In genomic region chr7:132172220-132172619, GRCm38 (mm10) we compare ENCODE assay signal across 26 mouse cellular contexts. TPM values are rescaled to one million over a fixed set of nuclear protein-coding genes. Genes with fewer than 3 reads are reported as not detected.
A peak's percentile ranks its signal among the peaks of the same experiment; 100 is the strongest.
DNase-seq lines count a peak whose midpoint lies in the region; ATAC-seq and TF ChIP-seq lines count a peak whose summit lies in the region.
"Had no signal": no experiment of that assay in that cellular context is flagged by ENCODE, and none has a peak within 500 bp of the region (broad histone marks: within the 10 kb centered on the region; RNA-seq: fewer than 3 reads in every experiment).

No protein-coding gene starts in this region.

- no peaks in the 10 kb centered on the region for H3K27me3 ChIP-seq in hindbrain, embryonic 14.5 days (ENCODE audit: control insufficient read depth, insufficient read depth, low read length)
- no peaks in the 10 kb centered on the region for H3K27me3 ChIP-seq in hindbrain, embryonic 13.5 days
- no peaks in the 10 kb centered on the region for H3K27me3 ChIP-seq in intestine, postnatal 0 days (replicated peaks; ENCODE audit: control insufficient read depth, insufficient read depth, low read length)
- H3K27me3 ChIP-seq: limb, embryonic 13.5 days; liver, embryonic 13.5 days had no signal

- no peaks in the 10 kb centered on the region for H3K36me3 ChIP-seq in hindbrain, embryonic 14.5 days (replicated peaks; ENCODE audit: control insufficient read depth, insufficient read depth)
- no peaks in the 10 kb centered on the region for H3K36me3 ChIP-seq in hindbrain, embryonic 13.5 days
- no peaks in the 10 kb centered on the region for H3K36me3 ChIP-seq in intestine, postnatal 0 days (ENCODE audit: control insufficient read depth, insufficient read depth)
- H3K36me3 ChIP-seq: embryonic facial prominence, embryonic 10.5 days; limb, embryonic 13.5 days; liver, embryonic 13.5 days had no signal

- TF ChIP-seq POLR2A in embryonic fibroblast, embryonic 13.5 days (IDR thresholded peaks at IDR 0.05; ENCODE audit: low read depth, low read length) = no peak

- H3K9ac ChIP-seq in hindbrain, embryonic 14.5 days = no peak overlapping the region
- H3K9ac ChIP-seq in hindbrain, embryonic 13.5 days = no peak overlapping the region
- no peak overlapping the region for H3K9ac ChIP-seq in intestine, postnatal 0 days (ENCODE audit: low read depth, low read length)
- H3K9ac ChIP-seq: limb, embryonic 13.5 days; liver, embryonic 13.5 days; lung, embryonic 14.5 days had no signal

- peak; percentile 40 for DNase-seq in hindbrain, embryonic 14.5 days (ENCODE audit: low spot score)
- no peak for DNase-seq in left cerebral cortex, adult 2 months (ENCODE audit: extremely low spot score in 1 of 2, low spot score in 2 of 2)
- no peak for DNase-seq in left cerebral cortex, postnatal 4 days
- DNase-seq in brain, adult 2 months (ENCODE audit: low read depth, low spot score) = peak; percentile 74
- no peak for DNase-seq in urinary bladder, postnatal 14 days (ENCODE audit: low spot score)
- DNase-seq: adrenal gland, postnatal 25 days; B cell, adult 2 months; cerebellum, adult 18-20 months; cerebellum, postnatal 36 days; gastrocnemius, postnatal 14 days; heart, adult 2 months; kidney, adult 11 months; liver, embryonic 13.5 days; lung, embryonic 14.5 days; lung, postnatal 36 days; spleen, adult 18-20 months; thymus, postnatal 36 days had no signal

- 45% methylated on average over 5 of the region's 5 CpGs for WGBS in hindbrain, embryonic 14.5 days
- 46% methylated on average over 5 of the region's 5 CpGs for WGBS in hindbrain, embryonic 13.5 days
- 73% methylated on average over 5 of the region's 5 CpGs for WGBS in intestine, postnatal 0 days

- intact Hi-C loops in left cerebral cortex, adult 2 months (cut with DNase I) = loop anchor here (1.0 to 5.0 kb wide), 3 partner anchors 37 to 205 kb away; partner anchors contain the start of gene Gpr26
- intact Hi-C loops in left cerebral cortex, postnatal 4 days (cut with DNase I) = no loop called here

- no peak; the same call in 1 of the 2 replicates for ATAC-seq in hindbrain, embryonic 14.5 days (ENCODE audit: low FRiP score)
- no peak for ATAC-seq in hindbrain, embryonic 13.5 days (ENCODE audit: low FRiP score)
- ATAC-seq in intestine, postnatal 0 days = no peak

- H3K9me3 ChIP-seq in hindbrain, embryonic 14.5 days (ENCODE audit: control insufficient read depth, low read length) = no peaks in the 10 kb centered on the region
- H3K9me3 ChIP-seq in hindbrain, embryonic 13.5 days = peaks cover 3% of the 10 kb centered on the region; the same call in 1 of the 2 replicates
- H3K9me3 ChIP-seq in intestine, postnatal 0 days (ENCODE audit: control insufficient read depth) = no peaks in the 10 kb centered on the region
- H3K9me3 ChIP-seq: embryonic facial prominence, embryonic 10.5 days; liver, embryonic 13.5 days had no signal

- no peak overlapping the region for H3K4me2 ChIP-seq in hindbrain, embryonic 14.5 days (replicated peaks)
- H3K4me2 ChIP-seq in hindbrain, embryonic 13.5 days = no peak overlapping the region
- no peak overlapping the region for H3K4me2 ChIP-seq in intestine, postnatal 0 days (replicated peaks; ENCODE audit: low read depth)
- H3K4me2 ChIP-seq: limb, embryonic 13.5 days; liver, embryonic 13.5 days; lung, embryonic 14.5 days had no signal

- peak overlapping the region; percentile 55 for H3K27ac ChIP-seq in hindbrain, embryonic 14.5 days
- H3K27ac ChIP-seq in hindbrain, embryonic 13.5 days = no peak overlapping the region
- peak overlapping the region; percentile 72 for H3K27ac ChIP-seq in left cerebral cortex, adult 2 months
- H3K27ac ChIP-seq in embryonic fibroblast, embryonic 13.5 days (ENCODE audit: insufficient read depth, low read length) = peak overlapping the region; percentile 29; the same call in 1 of the 2 replicates
- H3K27ac ChIP-seq in intestine, postnatal 0 days (ENCODE audit: low read depth, low read length) = no peak overlapping the region
- H3K27ac ChIP-seq: embryonic facial prominence, embryonic 10.5 days; heart, adult 2 months; kidney, postnatal 0 days; limb, embryonic 13.5 days; liver, embryonic 13.5 days had no signal

- H3K4me3 ChIP-seq in hindbrain, embryonic 14.5 days (replicated peaks; ENCODE audit: low read length) = no peak overlapping the region
- H3K4me3 ChIP-seq in hindbrain, embryonic 13.5 days = no peak overlapping the region
- no peak overlapping the region for H3K4me3 ChIP-seq in left cerebral cortex, adult 2 months
- H3K4me3 ChIP-seq in embryonic fibroblast, embryonic 13.5 days (ENCODE audit: insufficient read depth, low read length) = no peak overlapping the region
- H3K4me3 ChIP-seq in intestine, postnatal 0 days (ENCODE audit: low read depth, low read length) = no peak overlapping the region
- H3K4me3 ChIP-seq: embryonic facial prominence, embryonic 10.5 days; erythroblast, embryonic 14.5 days; heart, adult 2 months; limb, embryonic 13.5 days; liver, embryonic 13.5 days had no signal

- 0 out of 2 replicates have a peak, but pooled peaks cover 7% of the 10 kb centered on the region for H3K4me1 ChIP-seq in hindbrain, embryonic 14.5 days (replicated peaks; ENCODE audit: control insufficient read depth, insufficient read depth, low read length)
- H3K4me1 ChIP-seq in hindbrain, embryonic 13.5 days (replicated peaks) = peaks cover 8% of the 10 kb centered on the region
- H3K4me1 ChIP-seq in embryonic fibroblast, embryonic 13.5 days (ENCODE audit: control insufficient read depth, insufficient read depth, low read length) = no peaks in the 10 kb centered on the region; the same call in 1 of the 2 replicates
- no peaks in the 10 kb centered on the region for H3K4me1 ChIP-seq in intestine, postnatal 0 days (replicated peaks; ENCODE audit: control insufficient read depth, insufficient read depth, low read length)
- H3K4me1 ChIP-seq: liver, embryonic 13.5 days had no signal

- TF ChIP-seq CTCF in left cerebral cortex, adult 2 months (IDR thresholded peaks at IDR 0.05) = no peak
- no peak for TF ChIP-seq CTCF in embryonic fibroblast, embryonic 13.5 days (IDR thresholded peaks at IDR 0.05; ENCODE audit: borderline replicate concordance, insufficient read depth, low read length)
- no peak for TF ChIP-seq CTCF in intestine, postnatal 0 days (IDR thresholded peaks at IDR 0.05; ENCODE audit: low read depth)

RNA-seq across cellular contexts. Expression of gene Cpxm2, which starts 17.7 kb away (rescaled TPM):
- polyA plus RNA-seq in hindbrain, embryonic 14.5 days (2014; fragmentation: Nextera tagmentation; extraction: Ambion mirVana) = 1.6 and 2.1 TPM in 2 replicates
- polyA plus RNA-seq in hindbrain, embryonic 13.5 days (2015; fragmentation: Nextera tagmentation; extraction: Ambion mirVana) = 1.6 and 1.9 TPM in 2 replicates
- 1 to 10 TPM; 3.7 to 3.9 TPM for total RNA-seq in left cerebral cortex, adult 2 months (2021)
- total RNA-seq in left cerebral cortex, postnatal 4 days (2021) = 1 to 10 TPM; 7.3 to 8.1 TPM
- 4.6 and 22.6 TPM in 2 replicates for polyA plus RNA-seq in embryonic fibroblast, embryonic 13.5 days (2011; ENCODE audit: insufficient read length, low read depth, missing spikeins)
- 0.74 and 0.81 TPM in 2 replicates for polyA plus RNA-seq in intestine, postnatal 0 days (2015; fragmentation: Nextera tagmentation; extraction: Ambion mirVana)
- total RNA-seq: hematopoietic stem cell, adult 5-6 weeks; megakaryocyte-erythroid progenitor cell, adult 5-6 weeks had no signal
- polyA plus RNA-seq: erythroblast, embryonic 14.5 days had no signal

Comparison
In these comparisons a context has a peak if more than half of its experiments do, and no peak if none do; other contexts are left out.
1. H3K27ac ChIP-seq: peak in hindbrain, embryonic 14.5 days (single experiment), left cerebral cortex, adult 2 months (single experiment) and embryonic fibroblast, embryonic 13.5 days (single experiment); none in hindbrain, embryonic 13.5 days (single experiment) and intestine, postnatal 0 days (single experiment).
2. DNase-seq: peak in hindbrain, embryonic 14.5 days (single experiment) and brain, adult 2 months (single experiment); none in left cerebral cortex, adult 2 months (0 of 2), left cerebral cortex, postnatal 4 days (single experiment) and urinary bladder, postnatal 14 days (single experiment).